Mouse (Mus musculus) limb, embryonic 13.5 days (tissue): ENCODE measurements around the gene Cfap161. TPM values are rescaled to one million over a fixed set of nuclear protein-coding genes. Genes with fewer than 3 reads are reported as not detected.

ENCODE experiments used
- polyA plus RNA-seq: library from polyadenylated mRNA; unstranded; fragments of >200 nt; fragmentation: Nextera tagmentation; extraction: Ambion mirVana; gene quantifications from 2 replicates; pipeline ENCODE4 v1.2.1, GENCODE M21; 2015

The Cfap161 gene
- polyA plus RNA-seq, 1 experiment from 2014 or later, result 0.52 TPM

Other genes starting within 250 kb of the Cfap161 start
- 1.5 TPM in 2 replicates for gene Tmc3, start 210.0 kb downstream of the Cfap161 start, polyA plus RNA-seq
- gene Stard5, start 162.9 kb downstream of the Cfap161 start, polyA plus RNA-seq, result 19.4 and 21.7 TPM in 2 replicates
- gene Il16, start 49.2 kb downstream of the Cfap161 start, polyA plus RNA-seq, result 3.7 and 4.6 TPM in 2 replicates
- gene Tlnrd1, start 89.4 kb upstream of the Cfap161 start, polyA plus RNA-seq, result 10.0 TPM in 2 replicates
- 103 and 113 TPM in 2 replicates for gene Mesd, start 89.6 kb upstream of the Cfap161 start, polyA plus RNA-seq